Mouse (Mus musculus): Measurements from ENCODE around the gene Slc4a1. TPM values are rescaled to one million over a fixed set of nuclear protein-coding genes. Genes with fewer than 3 reads are reported as not detected.

Slc4a1 gene
- polyA plus RNA-seq, 1 experiment from 2014 or later = 1.9 TPM

GRCm38 (mm10) chr11:102369263-102369662 lies 3.3 kb upstream of the Slc4a1 start:
- no peak overlapping the region for H3K27ac ChIP-seq (replicated peaks)
- H3K36me3 ChIP-seq = no peaks in the 10 kb centered on the region
- H3K4me2 ChIP-seq (replicated peaks) = no peak overlapping the region
- H3K4me1 ChIP-seq = no peaks in the 10 kb centered on the region
- ATAC-seq (replicated peaks) = no peak
- H3K9ac ChIP-seq (replicated peaks) = no peak overlapping the region
- no peaks in the 10 kb centered on the region for H3K27me3 ChIP-seq
- no peak overlapping the region for H3K4me3 ChIP-seq
- H3K9me3 ChIP-seq = no peaks in the 10 kb centered on the region
- 74% methylated on average over 4 of the region's 4 CpGs for WGBS

- no peaks in the 10 kb centered on the region for H3K27me3 ChIP-seq
- no peaks in the 10 kb centered on the region for H3K9me3 ChIP-seq
- H3K9ac ChIP-seq (replicated peaks) = no peak overlapping the region
- H3K27ac ChIP-seq (replicated peaks) = no peak overlapping the region
- H3K4me1 ChIP-seq = no peaks in the 10 kb centered on the region
- no peaks in the 10 kb centered on the region for H3K36me3 ChIP-seq
- H3K4me3 ChIP-seq = no peak overlapping the region
- H3K4me2 ChIP-seq (replicated peaks) = no peak overlapping the region
- no peak for ATAC-seq (replicated peaks)
- WGBS = 84% methylated on average over 5 of the region's 5 CpGs
Measured at GRCm38 (mm10) chr11:102368347-102368746, 2.3 kb upstream of the Slc4a1 start.

GRCm38 (mm10) chr11:102367504-102368280 lies 1.7 kb upstream of the Slc4a1 start:
- H3K9ac ChIP-seq (replicated peaks) = no peak overlapping the region
- no peaks in the 10 kb centered on the region for H3K4me1 ChIP-seq
- no peaks in the 10 kb centered on the region for H3K36me3 ChIP-seq
- H3K27ac ChIP-seq (replicated peaks) = no peak overlapping the region
- H3K9me3 ChIP-seq = no peaks in the 10 kb centered on the region
- H3K27me3 ChIP-seq = no peaks in the 10 kb centered on the region
- no peak overlapping the region for H3K4me2 ChIP-seq (replicated peaks)
- no peak overlapping the region for H3K4me3 ChIP-seq
- 84% methylated on average over 9 of the region's 9 CpGs for whole genome bisulfite sequencing
- ATAC-seq (replicated peaks) = no peak

- H3K9me3 ChIP-seq = no peaks in the 10 kb centered on the region
- no peak overlapping the region for H3K27ac ChIP-seq (replicated peaks)
- no peak overlapping the region for H3K4me3 ChIP-seq
- no peaks in the 10 kb centered on the region for H3K36me3 ChIP-seq
- H3K4me2 ChIP-seq (replicated peaks) = no peak overlapping the region
- WGBS = 59% methylated on average over 4 of the region's 4 CpGs
- no peak for ATAC-seq (replicated peaks)
- H3K27me3 ChIP-seq = no peaks in the 10 kb centered on the region
- no peak overlapping the region for H3K9ac ChIP-seq (replicated peaks)
- no peaks in the 10 kb centered on the region for H3K4me1 ChIP-seq
Measured at GRCm38 (mm10) chr11:102365699-102366098, 304 bp downstream of the Slc4a1 start.

- no peaks in the 10 kb centered on the region for H3K27me3 ChIP-seq
- H3K9ac ChIP-seq (replicated peaks) = no peak overlapping the region
- WGBS = 75% methylated on average over 14 of the region's 14 CpGs
- no peaks in the 10 kb centered on the region for H3K9me3 ChIP-seq
- H3K36me3 ChIP-seq = no peaks in the 10 kb centered on the region
- H3K4me2 ChIP-seq (replicated peaks) = no peak overlapping the region
- H3K4me3 ChIP-seq = no peak overlapping the region
- H3K27ac ChIP-seq (replicated peaks) = no peak overlapping the region
- ATAC-seq (replicated peaks) = no peak
- no peaks in the 10 kb centered on the region for H3K4me1 ChIP-seq
Measured at GRCm38 (mm10) chr11:102364570-102365371, 1.2 kb downstream of the Slc4a1 start.

GRCm38 (mm10) chr11:102363623-102364022 lies 2.4 kb downstream of the Slc4a1 start:
- H3K9ac ChIP-seq (replicated peaks) = no peak overlapping the region
- H3K27me3 ChIP-seq = no peaks in the 10 kb centered on the region
- no peak overlapping the region for H3K4me3 ChIP-seq
- no peak overlapping the region for H3K27ac ChIP-seq (replicated peaks)
- no peaks in the 10 kb centered on the region for H3K4me1 ChIP-seq
- no peak overlapping the region for H3K4me2 ChIP-seq (replicated peaks)
- no peak for ATAC-seq (replicated peaks)
- 78% methylated on average over 2 of the region's 2 CpGs for WGBS
- no peaks in the 10 kb centered on the region for H3K9me3 ChIP-seq
- no peaks in the 10 kb centered on the region for H3K36me3 ChIP-seq

- no peak overlapping the region for H3K4me2 ChIP-seq (replicated peaks)
- H3K9ac ChIP-seq (replicated peaks) = no peak overlapping the region
- no peaks in the 10 kb centered on the region for H3K4me1 ChIP-seq
- no peak overlapping the region for H3K4me3 ChIP-seq
- no peak for ATAC-seq (replicated peaks)
- 90% methylated on average over 8 of the region's 8 CpGs for WGBS
- H3K9me3 ChIP-seq = no peaks in the 10 kb centered on the region
- no peaks in the 10 kb centered on the region for H3K27me3 ChIP-seq
- H3K36me3 ChIP-seq = no peaks in the 10 kb centered on the region
- H3K27ac ChIP-seq (replicated peaks) = no peak overlapping the region
Measured at GRCm38 (mm10) chr11:102361776-102362495, 4.1 kb downstream of the Slc4a1 start.

- H3K27ac ChIP-seq (replicated peaks) = no peak overlapping the region
- H3K4me3 ChIP-seq = no peak overlapping the region
- H3K4me1 ChIP-seq = no peaks in the 10 kb centered on the region
- no peak overlapping the region for H3K4me2 ChIP-seq (replicated peaks)
- H3K9me3 ChIP-seq = no peaks in the 10 kb centered on the region
- no peaks in the 10 kb centered on the region for H3K27me3 ChIP-seq
- WGBS = 72% methylated on average over 10 of the region's 10 CpGs
- no peak overlapping the region for H3K9ac ChIP-seq (replicated peaks)
- no peaks in the 10 kb centered on the region for H3K36me3 ChIP-seq
- ATAC-seq (replicated peaks) = no peak
Measured at GRCm38 (mm10) chr11:102358365-102358764, 7.6 kb downstream of the Slc4a1 start.

GRCm38 (mm10) chr11:102356636-102357350 lies 9.2 kb downstream of the Slc4a1 start:
- ATAC-seq (replicated peaks) = no peak
- H3K9me3 ChIP-seq = no peaks in the 10 kb centered on the region
- H3K27ac ChIP-seq (replicated peaks) = no peak overlapping the region
- H3K36me3 ChIP-seq = no peaks in the 10 kb centered on the region
- H3K4me3 ChIP-seq = no peak overlapping the region
- 74% methylated on average over 31 of the region's 31 CpGs for WGBS
- H3K4me1 ChIP-seq = no peaks in the 10 kb centered on the region
- no peaks in the 10 kb centered on the region for H3K27me3 ChIP-seq
- no peak overlapping the region for H3K4me2 ChIP-seq (replicated peaks)
- no peak overlapping the region for H3K9ac ChIP-seq (replicated peaks)

GRCm38 (mm10) chr11:102356190-102356589 lies 9.8 kb downstream of the Slc4a1 start:
- no peaks in the 10 kb centered on the region for H3K27me3 ChIP-seq
- 87% methylated on average over 12 of the region's 12 CpGs for WGBS
- no peaks in the 10 kb centered on the region for H3K4me1 ChIP-seq
- no peak for ATAC-seq (replicated peaks)
- H3K36me3 ChIP-seq = no peaks in the 10 kb centered on the region
- H3K9me3 ChIP-seq = no peaks in the 10 kb centered on the region
- H3K27ac ChIP-seq (replicated peaks) = no peak overlapping the region
- no peak overlapping the region for H3K4me2 ChIP-seq (replicated peaks)
- no peak overlapping the region for H3K4me3 ChIP-seq
- H3K9ac ChIP-seq (replicated peaks) = no peak overlapping the region

- Histone ChIP-seq H3K36me3 (no peaks in the 10 kb centered on the region), H3K9ac (replicated peaks) (no peak overlapping the region), H3K4me1 (no peaks in the 10 kb centered on the region), H3K9me3 (no peaks in the 10 kb centered on the region), H3K4me2 (replicated peaks) (no peak overlapping the region), H3K27ac (replicated peaks) (no peak overlapping the region), H3K4me3 (no peak overlapping the region), H3K27me3 (no peaks in the 10 kb centered on the region)
- 90% methylated on average over 3 of the region's 3 CpGs for WGBS
- ATAC-seq (replicated peaks) = no peak
Measured at GRCm38 (mm10) chr11:102355501-102355900, 10.5 kb downstream of the Slc4a1 start.
